ENCODE assay signal across 16 mouse cellular contexts in the genomic region with DNA sequence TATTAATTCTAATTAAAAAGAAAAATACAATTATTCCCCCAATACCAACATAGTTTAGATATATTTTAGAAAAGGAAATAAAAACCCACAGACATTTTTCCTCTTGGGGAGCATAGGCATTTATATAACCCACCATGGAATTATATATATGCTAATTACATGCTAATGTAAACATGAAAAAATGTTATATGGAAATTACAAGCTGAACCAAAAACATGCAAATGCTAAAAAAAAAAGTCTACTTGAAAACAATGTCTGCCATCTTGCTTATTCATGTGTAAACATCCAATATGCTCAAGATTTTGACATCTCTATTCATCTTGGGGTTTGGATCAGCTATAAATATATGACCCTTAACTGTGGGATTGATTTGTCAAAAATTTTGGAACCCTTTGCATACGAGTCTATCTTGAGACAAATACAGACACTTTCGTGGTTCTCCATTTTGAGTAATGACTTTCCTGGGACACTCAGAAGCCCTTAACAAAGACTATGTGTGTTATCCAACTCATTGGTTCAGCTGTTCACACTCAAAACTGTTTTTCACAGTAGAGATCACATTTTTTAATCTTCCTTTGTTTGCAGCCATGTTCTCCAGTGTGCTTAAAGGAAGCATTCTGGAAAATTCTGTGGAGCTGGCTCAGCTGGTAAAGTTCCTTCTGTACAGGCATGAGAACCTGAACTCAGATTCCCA.
"Had no signal": no experiment of that assay in that cellular context is flagged by ENCODE, and none has a peak within 500 bp of the region (broad histone marks: within the 10 kb centered on the region; RNA-seq: fewer than 3 reads in every experiment).

No protein-coding gene starts in this region.

- ATAC-seq: liver, embryonic 12.5 days; midbrain, embryonic 15.5 days had no signal

- H3K27me3 ChIP-seq: limb, embryonic 15.5 days; liver, embryonic 12.5 days; midbrain, embryonic 15.5 days had no signal

- H3K9me3 ChIP-seq: limb, embryonic 15.5 days; liver, embryonic 12.5 days; midbrain, embryonic 10.5 days; midbrain, embryonic 15.5 days had no signal

- H3K9ac ChIP-seq: limb, embryonic 15.5 days; liver, embryonic 12.5 days; lung, embryonic 14.5 days; midbrain, embryonic 15.5 days had no signal

- H3K4me3 ChIP-seq: limb, embryonic 15.5 days; liver, embryonic 12.5 days; midbrain, embryonic 10.5 days; midbrain, embryonic 15.5 days had no signal

- H3K27ac ChIP-seq: kidney, postnatal 0 days; limb, embryonic 15.5 days; liver, embryonic 12.5 days; midbrain, embryonic 10.5 days; midbrain, embryonic 15.5 days had no signal

- DNase-seq: kidney, adult 8-10 months; kidney, postnatal 36 days; layer of hippocampus, adult 9-11 months; lung, embryonic 14.5 days; lung, postnatal 10 days; lung, postnatal 4 days; retina, postnatal 1 day; right cerebral cortex, postnatal 4 days; spleen, adult 18-20 months; thymus, adult 18-20 months; thymus, postnatal 25 days had no signal

- H3K4me2 ChIP-seq: limb, embryonic 15.5 days; liver, embryonic 12.5 days; lung, embryonic 14.5 days; midbrain, embryonic 15.5 days had no signal

- H3K36me3 ChIP-seq: limb, embryonic 15.5 days; liver, embryonic 12.5 days; midbrain, embryonic 15.5 days had no signal

- H3K4me1 ChIP-seq: limb, embryonic 15.5 days; liver, embryonic 12.5 days; midbrain, embryonic 10.5 days; midbrain, embryonic 15.5 days had no signal
